Mouse (Mus musculus) MN1 (cell line): ENCODE results near the gene Myl12a.

Experiments
- DNase-seq: peaks from one replicate; pipeline ENCODE4 v3.0.0-alpha.2; 2016; ENCODE audit warnings: low spot score

Gene Myl12a

GRCm38 (mm10) chr17:71010646-71011242 lies 8.1 kb upstream of the Myl12a start:
- DNase-seq, result no peak

- DNase-seq, result no peak
These were observed 7.1 kb upstream of the Myl12a start for GRCm38 (mm10) chr17:71009751-71010150.

GRCm38 (mm10) chr17:71008676-71009075 lies 6.0 kb upstream of the Myl12a start:
- DNase-seq, result no peak

GRCm38 (mm10) chr17:71006976-71007375 lies 4.3 kb upstream of the Myl12a start:
- no peak for DNase-seq

GRCm38 (mm10) chr17:71004186-71004960 lies 1.7 kb upstream of the Myl12a start:
- no peak for DNase-seq

- no peak for DNase-seq
These were observed 1.0 kb upstream of the Myl12a start for GRCm38 (mm10) chr17:71003721-71004120.

- no peak for DNase-seq
These were observed 434 bp upstream of the Myl12a start for GRCm38 (mm10) chr17:71003112-71003511.

GRCm38 (mm10) chr17:71002081-71002743 lies 466 bp downstream of the Myl12a start, which contains the start of gene Myom1:
Gene Myom1, plus strand, starts transcription at chr17:71002633.
- peak; percentile 99 for DNase-seq

GRCm38 (mm10) chr17:71001699-71002080 lies 988 bp downstream of the Myl12a start:
- DNase-seq, result peak; percentile 57

- DNase-seq, result no peak
These were observed 1.6 kb downstream of the Myl12a start for GRCm38 (mm10) chr17:71001067-71001466.

- no peak for DNase-seq
These were observed 2.4 kb downstream of the Myl12a start for GRCm38 (mm10) chr17:71000255-71000654.

GRCm38 (mm10) chr17:70999187-70999586 lies 3.5 kb downstream of the Myl12a start:
- no peak for DNase-seq

GRCm38 (mm10) chr17:70998400-70998975 lies 4.2 kb downstream of the Myl12a start:
- DNase-seq, result no peak

- no peak for DNase-seq
These were observed 4.8 kb downstream of the Myl12a start for GRCm38 (mm10) chr17:70997836-70998235.

GRCm38 (mm10) chr17:70995551-70995950 lies 7.1 kb downstream of the Myl12a start:
- DNase-seq, result no peak

- DNase-seq, result no peak
These were observed 8.0 kb downstream of the Myl12a start for GRCm38 (mm10) chr17:70994671-70995070.

- no peak for DNase-seq
These were observed 9.3 kb downstream of the Myl12a start for GRCm38 (mm10) chr17:70993385-70993807.

- DNase-seq, result no peak
These were observed 10.0 kb downstream of the Myl12a start for GRCm38 (mm10) chr17:70992662-70993061.

- peak; percentile 57 for DNase-seq
These were observed 10.7 kb downstream of the Myl12a start for GRCm38 (mm10) chr17:70991706-70992625.

GRCm38 (mm10) chr17:70990403-70991303 lies 12.0 kb downstream of the Myl12a start:
- DNase-seq, result peak; percentile 86
